Mouse (Mus musculus) intestine, embryonic 15.5 days (tissue): Measurements from ENCODE around the gene Hdac7. TPM values are rescaled to one million over a fixed set of nuclear protein-coding genes. Genes with fewer than 3 reads are reported as not detected.

ENCODE experiments used
- ATAC-seq: fragments of 200-750 bp; cut with Nextera tagmentation; 2 replicates; pipeline ENCODE4 v1.8.0; 2017; ENCODE audit warnings: moderate TSS enrichment, moderate library complexity
- H3K27ac ChIP-seq: fragments of 300-500 bp; sonication (generic); 2 replicates; pipeline ENCODE4 v1.5.1; 2015; ENCODE audit warnings: mild to moderate bottlenecking, inconsistent platforms
- H3K27me3 ChIP-seq: fragments of 300-500 bp; sonication (generic); replicated peaks from 2 replicates; pipeline ENCODE4 v1.6.1; 2015; ENCODE audit warnings: inconsistent platforms
- H3K36me3 ChIP-seq: fragments of 300-500 bp; sonication (generic); 2 replicates; pipeline ENCODE4 v1.6.1; 2015; ENCODE audit warnings: inconsistent platforms
- H3K4me1 ChIP-seq: fragments of 300-500 bp; sonication (generic); replicated peaks from 2 replicates; pipeline ENCODE4 v1.6.1; 2015; ENCODE audit warnings: inconsistent platforms
- H3K4me2 ChIP-seq: fragments of 300-500 bp; sonication (generic); replicated peaks from 2 replicates; pipeline ENCODE4 v1.6.1; 2015; ENCODE audit warnings: mild to moderate bottlenecking, inconsistent platforms
- H3K4me3 ChIP-seq: fragments of 300-500 bp; sonication (generic); replicated peaks from 2 replicates; pipeline ENCODE4 v1.5.1; 2015; ENCODE audit warnings: inconsistent platforms
- H3K9ac ChIP-seq: fragments of 300-500 bp; sonication (generic); 2 replicates; pipeline ENCODE4 v1.6.1; 2015; ENCODE audit warnings: inconsistent platforms
- H3K9me3 ChIP-seq: fragments of 300-500 bp; sonication (generic); 2 replicates; pipeline ENCODE4 v1.6.1; 2016; ENCODE audit warnings: inconsistent platforms
- WGBS: fragments of 180-500 bp; shearing (Covaris S2); methylation state at CpG from one replicate; pipeline ENCODE4 v1.1.7; 2015; 5-methylcytosine and 5-hydroxymethylcytosine counted together
- polyA plus RNA-seq: library from polyadenylated mRNA; unstranded; fragments of >200 nt; fragmentation: Nextera tagmentation; extraction: Ambion mirVana; gene quantifications from 2 replicates; pipeline ENCODE4 v1.2.1, GENCODE M21; 2015

Gene Hdac7
- polyA plus RNA-seq, 1 experiment from 2014 or later = 18.0 TPM

DNA sequence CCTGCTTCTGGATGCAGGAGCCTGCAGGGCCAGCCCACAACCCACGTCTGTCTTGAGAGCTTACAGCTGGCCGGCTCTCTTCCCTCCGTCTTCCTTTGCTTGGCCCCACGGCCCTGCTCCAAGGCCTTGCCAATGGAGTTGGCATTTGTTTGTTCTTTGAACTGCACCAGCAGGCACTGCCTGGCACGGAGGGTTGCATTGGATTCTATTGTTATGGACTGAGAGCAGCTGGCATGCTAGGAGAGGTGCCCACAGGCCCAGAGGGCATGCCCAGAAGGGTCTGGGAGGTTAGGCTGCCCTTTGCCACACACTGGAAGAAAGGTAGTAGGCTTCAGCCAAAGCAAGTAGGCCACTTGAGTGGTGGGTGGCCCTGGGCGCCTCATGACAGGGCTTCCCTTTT, 55.5 kb downstream of the Hdac7 start:
- H3K36me3 ChIP-seq = peaks cover 20% of the 10 kb centered on the region; the same call in 1 of the 2 replicates
- H3K27ac ChIP-seq = 0 out of 2 replicates have a peak overlapping the region, but pooled peaks have one; percentile 17
- H3K9ac ChIP-seq = no peak overlapping the region
- H3K27me3 ChIP-seq = no peaks in the 10 kb centered on the region
- no peak for ATAC-seq
- WGBS = 43% methylated on average over 6 of the region's 6 CpGs
- no peak overlapping the region for H3K4me2 ChIP-seq
- peaks cover 14% of the 10 kb centered on the region for H3K4me1 ChIP-seq
- no peak overlapping the region for H3K4me3 ChIP-seq
- no peaks in the 10 kb centered on the region for H3K9me3 ChIP-seq

GRCm38 (mm10) chr15:97787799-97788667, 56.3 kb downstream of the Hdac7 start:
- H3K27me3 ChIP-seq = no peaks in the 10 kb centered on the region
- no peak for ATAC-seq
- peaks cover 14% of the 10 kb centered on the region for H3K4me1 ChIP-seq
- H3K9me3 ChIP-seq = no peaks in the 10 kb centered on the region
- no peak overlapping the region for H3K4me3 ChIP-seq
- 69% methylated on average over 19 of the region's 19 CpGs for WGBS
- no peak overlapping the region for H3K27ac ChIP-seq
- H3K4me2 ChIP-seq = no peak overlapping the region
- no peak overlapping the region for H3K9ac ChIP-seq
- peaks cover 14% of the 10 kb centered on the region; the same call in 1 of the 2 replicates for H3K36me3 ChIP-seq

- WGBS = 79% methylated on average over 7 of the region's 7 CpGs
- H3K27ac ChIP-seq = no peak overlapping the region
- H3K4me3 ChIP-seq = no peak overlapping the region
- no peak overlapping the region for H3K4me2 ChIP-seq
- peaks cover 8% of the 10 kb centered on the region; the same call in 1 of the 2 replicates for H3K36me3 ChIP-seq
- no peaks in the 10 kb centered on the region for H3K9me3 ChIP-seq
- no peak overlapping the region for H3K9ac ChIP-seq
- no peaks in the 10 kb centered on the region for H3K27me3 ChIP-seq
- H3K4me1 ChIP-seq = peaks cover 22% of the 10 kb centered on the region
- no peak for ATAC-seq
These were observed 57.0 kb downstream of the Hdac7 start for GRCm38 (mm10) chr15:97787148-97787798.

DNA sequence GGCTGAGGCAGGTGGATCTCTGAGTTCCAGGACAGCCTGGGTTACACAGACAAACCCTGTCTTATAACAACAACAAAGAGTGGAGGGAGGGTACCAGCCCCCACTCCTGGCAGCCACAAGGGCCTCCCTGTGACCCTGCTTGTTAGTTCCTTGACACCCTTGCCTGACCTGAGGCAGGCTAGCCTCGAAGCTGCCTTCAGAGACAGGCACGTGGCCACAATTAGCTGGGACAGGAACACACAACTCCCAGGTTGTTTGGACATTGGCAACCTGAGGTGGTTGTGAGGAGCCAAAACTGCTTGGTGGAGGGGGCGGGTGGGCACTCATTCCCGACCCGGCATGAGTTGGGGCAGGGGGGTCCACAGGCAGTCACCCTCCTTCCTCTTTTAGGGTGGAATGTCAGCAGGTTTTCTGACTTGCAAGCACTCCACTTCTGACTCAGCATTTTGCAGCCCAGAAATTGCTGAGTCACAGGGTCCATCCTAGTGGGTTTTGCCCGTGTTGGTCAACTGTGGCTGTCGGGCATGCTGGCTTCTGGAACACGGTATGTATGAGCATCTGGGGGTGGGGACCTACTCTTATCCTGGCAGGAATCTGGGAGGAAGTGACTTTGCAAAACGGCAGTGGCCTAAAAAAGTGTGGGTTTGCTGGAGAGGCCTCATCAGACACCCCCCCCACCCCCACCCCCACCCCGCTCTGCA, 57.7 kb downstream of the Hdac7 start:
- Histone ChIP-seq H3K36me3 (0 out of 2 replicates have a peak, but pooled peaks cover 3% of the 10 kb centered on the region), H3K9me3 (no peaks in the 10 kb centered on the region), H3K4me3 (no peak overlapping the region), H3K9ac (no peak overlapping the region), H3K4me1 (peaks cover 24% of the 10 kb centered on the region), H3K27ac (no peak overlapping the region), H3K27me3 (no peaks in the 10 kb centered on the region), H3K4me2 (no peak overlapping the region)
- WGBS = 73% methylated on average over 10 of the region's 10 CpGs
- ATAC-seq = no peak

DNA sequence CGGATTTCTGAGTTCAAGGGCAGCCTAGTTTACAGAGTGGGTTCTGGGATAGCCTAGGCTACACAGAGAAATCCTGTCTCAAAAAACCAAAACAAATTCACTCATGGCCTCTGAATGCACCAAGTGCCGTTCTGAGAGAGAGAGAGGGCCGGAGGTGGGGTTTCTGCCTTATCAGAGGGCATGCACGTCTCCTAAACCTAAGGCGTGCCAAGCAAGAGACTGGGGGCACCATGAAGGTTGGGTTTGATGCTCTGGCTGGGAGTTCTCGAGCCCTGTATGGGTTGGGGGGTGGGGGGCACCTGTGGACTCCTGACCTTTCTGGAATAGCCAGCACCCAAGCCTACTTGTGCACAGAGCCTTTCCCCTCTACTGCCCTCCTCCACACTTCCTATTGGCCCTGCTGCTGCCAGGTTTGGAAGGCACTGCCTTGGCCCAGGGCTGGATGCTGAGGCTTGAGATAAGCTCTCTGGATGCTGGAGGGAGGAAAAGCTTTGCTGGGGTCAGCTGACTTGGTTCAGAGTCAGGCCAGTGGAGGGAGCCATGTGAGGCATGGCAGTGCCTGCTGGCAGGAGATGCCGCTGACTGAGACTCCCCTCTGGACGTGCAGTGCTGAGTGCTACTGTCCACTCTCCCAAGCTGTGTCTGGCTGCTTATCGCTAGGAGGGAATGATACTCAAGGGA, 58.4 kb downstream of the Hdac7 start:
- WGBS = 81% methylated on average over 9 of the region's 9 CpGs
- no peaks in the 10 kb centered on the region for H3K36me3 ChIP-seq
- H3K4me1 ChIP-seq = peaks cover 24% of the 10 kb centered on the region
- no peaks in the 10 kb centered on the region for H3K27me3 ChIP-seq
- H3K4me2 ChIP-seq = no peak overlapping the region
- ATAC-seq = peak; percentile 7; the same call in 1 of the 2 replicates
- no peak overlapping the region for H3K27ac ChIP-seq
- H3K4me3 ChIP-seq = no peak overlapping the region
- H3K9ac ChIP-seq = no peak overlapping the region
- no peaks in the 10 kb centered on the region for H3K9me3 ChIP-seq

DNA sequence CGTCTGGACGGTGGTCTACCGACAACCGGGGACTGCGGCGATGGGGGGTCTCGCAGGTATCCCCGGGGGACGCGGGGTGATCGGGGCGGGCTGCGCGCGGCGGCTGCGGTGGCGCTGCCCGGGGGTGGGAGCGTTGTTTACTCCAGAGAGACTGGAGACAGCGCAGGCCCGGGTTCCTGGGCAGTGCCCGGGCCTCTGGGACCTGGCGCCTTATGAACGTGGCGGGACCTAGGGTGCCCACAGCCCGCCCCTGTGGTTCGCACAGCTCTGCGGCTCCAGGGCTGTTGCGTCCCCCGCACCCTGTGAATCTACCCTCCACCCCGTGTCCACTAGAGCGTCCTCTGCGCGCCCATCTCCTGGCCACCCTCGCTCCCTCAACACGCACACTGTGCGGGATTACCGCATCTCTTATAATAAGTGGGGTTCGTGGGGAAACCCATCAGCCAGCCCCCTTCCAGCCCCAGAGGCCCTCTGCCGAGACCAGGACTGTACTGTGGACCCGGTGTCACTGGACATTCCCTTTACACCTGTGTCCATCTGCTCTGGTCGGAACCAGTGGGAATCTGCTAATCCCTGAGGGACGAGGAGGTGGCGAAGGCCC, 59.6 kb downstream of the Hdac7 start:
- Histone ChIP-seq H3K4me1 (peaks cover 24% of the 10 kb centered on the region), H3K36me3 (no peaks in the 10 kb centered on the region), H3K4me3 (peak overlapping the region; percentile 70), H3K9me3 (no peaks in the 10 kb centered on the region), H3K27ac (no peak overlapping the region), H3K9ac (peak overlapping the region; percentile 75), H3K4me2 (peak overlapping the region; percentile 93), H3K27me3 (no peaks in the 10 kb centered on the region)
- peak; percentile 76 for ATAC-seq
- WGBS = 7% methylated on average over 45 of the region's 45 CpGs

DNA sequence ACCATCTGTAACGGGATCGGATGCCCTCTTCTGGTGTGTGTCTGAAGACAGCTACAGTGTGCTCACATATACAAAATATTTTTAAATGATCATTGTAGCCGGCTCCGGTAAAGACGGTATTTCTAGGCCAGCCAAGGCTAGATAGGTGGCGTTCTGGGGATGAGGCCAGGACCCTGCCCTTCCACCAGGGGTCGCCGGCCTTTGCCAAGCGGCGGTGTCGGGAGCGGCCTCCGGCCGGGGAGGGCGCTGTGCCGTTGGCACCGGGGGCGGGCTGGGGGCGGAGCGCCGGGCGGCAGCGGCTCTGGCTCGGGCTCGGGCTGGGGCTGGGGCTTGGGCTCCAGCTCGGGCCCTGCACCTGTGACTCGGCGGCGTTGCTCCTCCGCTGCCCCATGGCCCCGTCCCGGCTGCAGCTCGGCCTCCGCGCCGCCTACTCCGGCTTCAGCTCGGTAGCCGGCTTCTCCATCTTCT, 60.2 kb downstream of the Hdac7 start:
- Histone ChIP-seq H3K9ac (peak overlapping the region; percentile 75), H3K4me3 (peak overlapping the region; percentile 70), H3K9me3 (no peaks in the 10 kb centered on the region), H3K36me3 (no peaks in the 10 kb centered on the region), H3K27ac (no peak overlapping the region), H3K4me1 (peaks cover 24% of the 10 kb centered on the region), H3K27me3 (no peaks in the 10 kb centered on the region), H3K4me2 (peak overlapping the region; percentile 93)
- ATAC-seq = peak; percentile 92
- WGBS = 2% methylated on average over 38 of the region's 39 CpGs

DNA sequence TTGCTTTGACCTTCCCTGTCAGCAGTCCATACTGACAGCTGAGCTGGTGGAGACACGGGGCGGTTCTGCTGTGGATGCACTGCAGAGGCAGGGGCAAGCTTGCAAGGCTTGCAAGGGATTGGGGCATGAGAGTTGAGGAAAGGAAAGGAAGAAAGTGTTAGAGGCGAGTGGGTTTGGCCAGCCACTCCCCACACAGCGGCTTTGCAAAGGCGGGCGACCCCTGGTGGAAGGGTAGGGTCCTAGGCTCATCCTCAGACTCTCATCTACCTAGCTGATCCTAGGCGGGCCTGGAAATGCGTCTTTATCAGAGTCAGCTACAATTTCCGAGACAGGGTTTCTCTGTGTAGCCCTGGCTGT, 61.6 kb downstream of the Hdac7 start:
- H3K4me3 ChIP-seq = 0 out of 2 replicates have a peak overlapping the region, but pooled peaks have one; percentile 19
- no peaks in the 10 kb centered on the region for H3K27me3 ChIP-seq
- peaks cover 19% of the 10 kb centered on the region for H3K4me1 ChIP-seq
- H3K4me2 ChIP-seq = peak overlapping the region; percentile 52
- ATAC-seq = peak; percentile 32; the same call in 1 of the 2 replicates
- H3K9ac ChIP-seq = no peak overlapping the region; the same call in 1 of the 2 replicates
- peak overlapping the region; percentile 57; the same call in 1 of the 2 replicates for H3K27ac ChIP-seq
- H3K9me3 ChIP-seq = no peaks in the 10 kb centered on the region
- 12% methylated on average over 9 of the region's 9 CpGs for WGBS
- no peaks in the 10 kb centered on the region for H3K36me3 ChIP-seq

DNA sequence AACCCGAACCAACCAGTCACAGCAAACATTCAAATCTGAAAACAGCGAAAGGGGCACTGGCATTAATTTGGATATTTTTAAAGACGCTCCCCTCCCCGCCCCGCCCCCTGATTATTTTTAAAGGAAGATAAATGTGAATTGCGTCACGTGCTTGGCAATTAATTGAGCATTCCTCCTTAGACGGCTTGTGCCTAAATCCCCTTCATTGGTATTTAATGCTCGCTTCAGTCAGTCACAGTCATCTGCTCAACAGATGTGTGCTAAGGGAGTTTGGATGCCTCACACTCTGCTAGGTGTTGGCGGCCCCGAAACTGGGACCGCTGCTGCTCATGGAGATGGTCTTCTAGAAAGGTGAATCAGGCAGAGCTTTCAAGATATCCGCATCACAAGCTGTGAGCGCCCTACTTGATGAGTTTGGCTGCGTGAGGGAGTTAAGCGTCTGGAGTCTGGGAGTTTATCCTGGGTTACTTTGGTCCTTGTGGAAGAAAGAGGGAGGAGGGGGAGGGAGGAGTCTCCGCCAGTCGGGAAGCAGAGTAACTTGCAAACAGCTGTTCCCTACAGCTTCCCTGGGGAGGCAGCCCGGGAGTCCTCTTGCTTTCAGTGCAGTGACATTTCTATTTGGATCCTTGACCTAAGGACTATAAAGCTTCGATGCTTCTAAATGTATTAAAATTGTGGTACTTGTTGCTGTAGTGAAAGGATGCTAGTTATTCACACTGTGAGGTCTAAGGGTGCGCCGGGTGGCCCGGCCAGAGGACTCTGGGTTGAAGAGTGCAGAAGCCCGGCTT, 62.1 kb downstream of the Hdac7 start:
- Histone ChIP-seq H3K4me1 (peaks cover 19% of the 10 kb centered on the region), H3K36me3 (no peaks in the 10 kb centered on the region), H3K27me3 (no peaks in the 10 kb centered on the region), H3K4me2 (peak overlapping the region; percentile 52), H3K9me3 (no peaks in the 10 kb centered on the region), H3K27ac (peak overlapping the region; percentile 57; the same call in 1 of the 2 replicates), H3K4me3 (peak overlapping the region; percentile 19; the same call in 1 of the 2 replicates), H3K9ac (no peak overlapping the region)
- 9% methylated on average over 24 of the region's 24 CpGs for WGBS
- ATAC-seq = peak; percentile 23; the same call in 1 of the 2 replicates

DNA sequence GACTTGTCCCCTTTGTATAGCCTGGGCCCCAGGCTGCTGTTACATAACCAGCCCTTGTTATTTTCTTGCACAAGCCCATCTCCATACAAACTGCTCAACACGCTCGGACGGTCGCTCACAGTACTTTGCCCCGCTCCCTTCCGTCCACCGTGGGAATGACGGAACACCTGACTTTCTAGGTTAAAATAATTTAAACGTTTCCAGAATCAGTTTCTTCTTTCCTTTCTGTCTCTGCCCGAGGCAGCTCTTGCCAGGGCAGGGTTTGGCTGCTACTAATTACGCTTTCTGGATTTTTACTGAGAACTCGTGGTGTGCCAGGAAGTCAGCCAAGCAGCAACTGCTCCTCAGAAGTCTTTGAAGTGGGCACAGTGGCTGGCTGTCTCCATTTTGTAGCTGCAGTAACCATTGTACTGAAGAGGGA, 63.7 kb downstream of the Hdac7 start:
- Histone ChIP-seq H3K4me2 (no peak overlapping the region), H3K27me3 (no peaks in the 10 kb centered on the region), H3K36me3 (no peaks in the 10 kb centered on the region), H3K9me3 (no peaks in the 10 kb centered on the region), H3K4me3 (no peak overlapping the region), H3K27ac (no peak overlapping the region), H3K9ac (no peak overlapping the region), H3K4me1 (peaks cover 15% of the 10 kb centered on the region)
- no peak for ATAC-seq
- 77% methylated on average over 12 of the region's 12 CpGs for WGBS

GRCm38 (mm10) chr15:97779576-97779975, 64.7 kb downstream of the Hdac7 start:
- no peak overlapping the region for H3K27ac ChIP-seq

More at GRCm38 (mm10) chr15:97779576-97779975, 64.7 kb downstream of the Hdac7 start:
- Histone ChIP-seq H3K9me3 (no peaks in the 10 kb centered on the region), H3K9ac (no peak overlapping the region), H3K4me3 (no peak overlapping the region), H3K27me3 (no peaks in the 10 kb centered on the region), H3K4me2 (no peak overlapping the region), H3K4me1 (peaks cover 12% of the 10 kb centered on the region), H3K36me3 (no peaks in the 10 kb centered on the region)
- whole genome bisulfite sequencing = 82% methylated on average over 1 of the region's 1 CpGs
- no peak for ATAC-seq
